Mouse (Mus musculus): Measurements from ENCODE around the gene Pla2g2e. TPM values are rescaled to one million over a fixed set of nuclear protein-coding genes. Genes with fewer than 3 reads are reported as not detected.

The Pla2g2e gene
- polyA plus RNA-seq, 1 experiment: not detected

- H3K4me3 ChIP-seq (ENCODE audit: low read depth, low read length): peak overlapping the region; percentile 96
- peak overlapping the region; percentile 86 for H3K9ac ChIP-seq (ENCODE audit: low read depth, poor library complexity, severe bottlenecking)
- H3K36me3 ChIP-seq (ENCODE audit: control insufficient read depth, insufficient read depth, low read length, poor library complexity, severe bottlenecking): no peaks in the 10 kb centered on the region
- H3K9me3 ChIP-seq (replicated peaks; ENCODE audit: control insufficient read depth, insufficient read depth, low read length, poor library complexity, severe bottlenecking): no peaks in the 10 kb centered on the region
- TF ChIP-seq CTCF (IDR thresholded peaks at IDR 0.05; ENCODE audit: low read depth, low read length) (no peak), EP300 (IDR thresholded peaks at IDR 0.05; ENCODE audit: insufficient read depth, low read depth, low read length) (no peak), POLR2A (IDR thresholded peaks at IDR 0.05; ENCODE audit: insufficient read depth, low read length) (no peak)
- H3K4me1 ChIP-seq (ENCODE audit: control insufficient read depth, insufficient read depth, low read length): no peaks in the 10 kb centered on the region
- no peaks in the 10 kb centered on the region for H3K27me3 ChIP-seq (ENCODE audit: control insufficient read depth, insufficient read depth, low read length, poor library complexity, severe bottlenecking)
- no peak overlapping the region for H3K27ac ChIP-seq (ENCODE audit: insufficient read depth, low read length)
Measured at GRCm38 (mm10) chr4:138913141-138913787, 35.5 kb downstream of the Pla2g2e start.

GRCm38 (mm10) chr4:138913797-138914196 is 36.1 kb downstream of the Pla2g2e start, which contains the start of gene Otud3:
Otud3 (minus strand) TSS chr4:138913945.
- no peaks in the 10 kb centered on the region for H3K9me3 ChIP-seq (replicated peaks; ENCODE audit: control insufficient read depth, insufficient read depth, low read length, poor library complexity, severe bottlenecking)
- H3K4me3 ChIP-seq (ENCODE audit: low read depth, low read length): peak within 1 kb of the TSS; percentile 96
- no peaks in the 10 kb centered on the region for H3K4me1 ChIP-seq (ENCODE audit: control insufficient read depth, insufficient read depth, low read length)
- H3K9ac ChIP-seq (ENCODE audit: low read depth, poor library complexity, severe bottlenecking): peak within 1 kb of the TSS; percentile 86
- H3K27ac ChIP-seq (ENCODE audit: insufficient read depth, low read length): no peak within 1 kb of the TSS
- peak; percentile 50; the same call in 1 of the 2 replicates for TF ChIP-seq EP300 (IDR thresholded peaks at IDR 0.05; ENCODE audit: insufficient read depth, low read depth, low read length)
- TF ChIP-seq CTCF (IDR thresholded peaks at IDR 0.05; ENCODE audit: low read depth, low read length): peak; percentile 80
- no peak for TF ChIP-seq POLR2A (IDR thresholded peaks at IDR 0.05; ENCODE audit: insufficient read depth, low read length)
- H3K36me3 ChIP-seq (ENCODE audit: control insufficient read depth, insufficient read depth, low read length, poor library complexity, severe bottlenecking): no peaks in the 10 kb centered on the region
- no peaks in the 10 kb centered on the region for H3K27me3 ChIP-seq (ENCODE audit: control insufficient read depth, insufficient read depth, low read length, poor library complexity, severe bottlenecking)

GRCm38 (mm10) chr4:138917282-138917681 is 39.5 kb downstream of the Pla2g2e start:
- Histone ChIP-seq H3K9me3 (replicated peaks; ENCODE audit: control insufficient read depth, insufficient read depth, low read length, poor library complexity, severe bottlenecking) (no peaks in the 10 kb centered on the region), H3K4me1 (ENCODE audit: control insufficient read depth, insufficient read depth, low read length) (no peaks in the 10 kb centered on the region), H3K9ac (ENCODE audit: low read depth, poor library complexity, severe bottlenecking) (no peak overlapping the region), H3K27me3 (ENCODE audit: control insufficient read depth, insufficient read depth, low read length, poor library complexity, severe bottlenecking) (no peaks in the 10 kb centered on the region), H3K4me3 (ENCODE audit: low read depth, low read length) (no peak overlapping the region), H3K36me3 (ENCODE audit: control insufficient read depth, insufficient read depth, low read length, poor library complexity, severe bottlenecking) (no peaks in the 10 kb centered on the region), H3K27ac (ENCODE audit: insufficient read depth, low read length) (no peak overlapping the region)
- TF ChIP-seq EP300 (IDR thresholded peaks at IDR 0.05; ENCODE audit: insufficient read depth, low read depth, low read length) (no peak), CTCF (IDR thresholded peaks at IDR 0.05; ENCODE audit: low read depth, low read length) (peak; percentile 40)

- no peak overlapping the region for H3K27ac ChIP-seq (ENCODE audit: insufficient read depth, low read length)
- no peaks in the 10 kb centered on the region for H3K27me3 ChIP-seq (ENCODE audit: control insufficient read depth, insufficient read depth, low read length, poor library complexity, severe bottlenecking)
- no peak overlapping the region for H3K9ac ChIP-seq (ENCODE audit: low read depth, poor library complexity, severe bottlenecking)
- no peaks in the 10 kb centered on the region for H3K36me3 ChIP-seq (ENCODE audit: control insufficient read depth, insufficient read depth, low read length, poor library complexity, severe bottlenecking)
- peak overlapping the region; percentile 38 for H3K4me3 ChIP-seq (ENCODE audit: low read depth, low read length)
- no peaks in the 10 kb centered on the region for H3K4me1 ChIP-seq (ENCODE audit: control insufficient read depth, insufficient read depth, low read length)
- TF ChIP-seq EP300 (IDR thresholded peaks at IDR 0.05; ENCODE audit: insufficient read depth, low read depth, low read length): no peak
- no peak for TF ChIP-seq CTCF (IDR thresholded peaks at IDR 0.05; ENCODE audit: low read depth, low read length)
- TF ChIP-seq POLR2A (IDR thresholded peaks at IDR 0.05; ENCODE audit: insufficient read depth, low read length): no peak
- no peaks in the 10 kb centered on the region for H3K9me3 ChIP-seq (replicated peaks; ENCODE audit: control insufficient read depth, insufficient read depth, low read length, poor library complexity, severe bottlenecking)
Measured at GRCm38 (mm10) chr4:138921254-138922130, 43.8 kb downstream of the Pla2g2e start.

- Histone ChIP-seq H3K36me3 (ENCODE audit: control insufficient read depth, insufficient read depth, low read length, poor library complexity, severe bottlenecking) (no peaks in the 10 kb centered on the region), H3K27me3 (ENCODE audit: control insufficient read depth, insufficient read depth, low read length, poor library complexity, severe bottlenecking) (no peaks in the 10 kb centered on the region)
Measured at GRCm38 (mm10) chr4:138922131-138922459, 44.4 kb downstream of the Pla2g2e start.

GRCm38 (mm10) chr4:138925561-138925960 is 47.8 kb downstream of the Pla2g2e start:
- H3K4me1 ChIP-seq (ENCODE audit: control insufficient read depth, insufficient read depth, low read length): no peaks in the 10 kb centered on the region
- TF ChIP-seq CTCF (IDR thresholded peaks at IDR 0.05; ENCODE audit: low read depth, low read length) (no peak), POLR2A (IDR thresholded peaks at IDR 0.05; ENCODE audit: insufficient read depth, low read length) (no peak), EP300 (IDR thresholded peaks at IDR 0.05; ENCODE audit: insufficient read depth, low read depth, low read length) (no peak)

More at GRCm38 (mm10) chr4:138922131-138922459, 44.4 kb downstream of the Pla2g2e start:
- Histone ChIP-seq H3K9me3 (replicated peaks; ENCODE audit: control insufficient read depth, insufficient read depth, low read length, poor library complexity, severe bottlenecking) (no peaks in the 10 kb centered on the region), H3K9ac (ENCODE audit: low read depth, poor library complexity, severe bottlenecking) (no peak overlapping the region), H3K27ac (ENCODE audit: insufficient read depth, low read length) (no peak overlapping the region), H3K4me3 (ENCODE audit: low read depth, low read length) (peak overlapping the region; percentile 38), H3K4me1 (ENCODE audit: control insufficient read depth, insufficient read depth, low read length) (no peaks in the 10 kb centered on the region)
- 0 out of 2 replicates have a peak, but pooled peaks have one; percentile 4 for TF ChIP-seq EP300 (IDR thresholded peaks at IDR 0.05; ENCODE audit: insufficient read depth, low read depth, low read length)
- TF ChIP-seq POLR2A (IDR thresholded peaks at IDR 0.05; ENCODE audit: insufficient read depth, low read length): no peak
- TF ChIP-seq CTCF (IDR thresholded peaks at IDR 0.05; ENCODE audit: low read depth, low read length): peak; percentile 99

More at GRCm38 (mm10) chr4:138925561-138925960, 47.8 kb downstream of the Pla2g2e start:
- H3K36me3 ChIP-seq (ENCODE audit: control insufficient read depth, insufficient read depth, low read length, poor library complexity, severe bottlenecking): no peaks in the 10 kb centered on the region
- no peak overlapping the region for H3K27ac ChIP-seq (ENCODE audit: insufficient read depth, low read length)
- no peak overlapping the region for H3K9ac ChIP-seq (ENCODE audit: low read depth, poor library complexity, severe bottlenecking)
- H3K27me3 ChIP-seq (ENCODE audit: control insufficient read depth, insufficient read depth, low read length, poor library complexity, severe bottlenecking): no peaks in the 10 kb centered on the region
- no peaks in the 10 kb centered on the region for H3K9me3 ChIP-seq (replicated peaks; ENCODE audit: control insufficient read depth, insufficient read depth, low read length, poor library complexity, severe bottlenecking)
- H3K4me3 ChIP-seq (ENCODE audit: low read depth, low read length): no peak overlapping the region

Other genes starting within 250 kb of the Pla2g2e start
- gene Vwa5b1, start 242.1 kb upstream of the Pla2g2e start, polyA plus RNA-seq (2011; ENCODE audit: insufficient read depth, insufficient read length, low read depth, missing spikeins): not detected in 2 replicates
- gene Pla2g2c, start 153.2 kb upstream of the Pla2g2e start, polyA plus RNA-seq (2011; ENCODE audit: insufficient read depth, insufficient read length, low read depth, missing spikeins): 0.68 and 0.79 TPM in 2 replicates
- gene Ubxn10, start 140.8 kb upstream of the Pla2g2e start, polyA plus RNA-seq (2011; ENCODE audit: insufficient read depth, insufficient read length, low read depth, missing spikeins): 1.0 and 1.3 TPM in 2 replicates
- gene Pla2g2f, start 120.3 kb upstream of the Pla2g2e start, polyA plus RNA-seq (2011; ENCODE audit: insufficient read depth, insufficient read length, low read depth, missing spikeins): not detected in 2 replicates
- gene Pla2g2d, start 102.2 kb upstream of the Pla2g2e start, polyA plus RNA-seq (2011; ENCODE audit: insufficient read depth, insufficient read length, low read depth, missing spikeins): 0.41 and 0.55 TPM in 2 replicates
- gene Pla2g5, start 14.5 kb upstream of the Pla2g2e start, polyA plus RNA-seq (2011; ENCODE audit: insufficient read depth, insufficient read length, low read depth, missing spikeins): 12.3 and 19.7 TPM in 2 replicates
- gene Gm13030, start 4.0 kb upstream of the Pla2g2e start, polyA plus RNA-seq (2011; ENCODE audit: insufficient read depth, insufficient read length, low read depth, missing spikeins): not detected in 2 replicates
- gene Otud3, start 36.0 kb downstream of the Pla2g2e start, polyA plus RNA-seq (2011; ENCODE audit: insufficient read depth, insufficient read length, low read depth, missing spikeins): 8.7 and 9.2 TPM in 2 replicates
- gene Rnf186, start 89.2 kb downstream of the Pla2g2e start, polyA plus RNA-seq (2011; ENCODE audit: insufficient read depth, insufficient read length, low read depth, missing spikeins): not detected in 2 replicates
- 3.0 and 3.9 TPM in 2 replicates for gene Tmco4, start 94.9 kb downstream of the Pla2g2e start, polyA plus RNA-seq (2011; ENCODE audit: insufficient read depth, insufficient read length, low read depth, missing spikeins)
- not detected in 2 replicates for gene Htr6, start 197.6 kb downstream of the Pla2g2e start, polyA plus RNA-seq (2011; ENCODE audit: insufficient read depth, insufficient read length, low read depth, missing spikeins)
- gene Nbl1, start 215.1 kb downstream of the Pla2g2e start, polyA plus RNA-seq (2011; ENCODE audit: insufficient read depth, insufficient read length, low read depth, missing spikeins): 4.3 and 5.1 TPM in 2 replicates